Mouse (Mus musculus) megakaryocyte-erythroid progenitor cell, adult 5-6 weeks (primary cell): ENCODE measurements at regions not wholly inside any gene's neighbourhood (a gene's known extent, or its start where the extent isn't known, plus 50 kb on each side); places are given as distances from the start of the nearest gene placed in this dataset.

Experiments
- ATAC-seq: replicated peaks from 2 replicates; pipeline ENCODE4 v1.8.0; 2016; ENCODE audit warnings: mild to moderate bottlenecking, inconsistent platforms; ENCODE audit not compliant: severe bottlenecking, poor library complexity, low FRiP score, low TSS enrichment

- ATAC-seq, result peak; percentile 64
These were observed 136.3 kb downstream of the Qrsl1 start for GRCm38 (mm10) chr10:43765275-43765674.

GRCm38 (mm10) chr10:43765829-43766486, 135.6 kb downstream of the Qrsl1 start:
- peak; percentile 80 for ATAC-seq

- no peak for ATAC-seq
These were observed 133.4 kb downstream of the Qrsl1 start for GRCm38 (mm10) chr10:43767961-43768726.

- ATAC-seq, result no peak
These were observed 132.5 kb downstream of the Qrsl1 start for GRCm38 (mm10) chr10:43769026-43769425.

- ATAC-seq, result no peak
These were observed 125.7 kb downstream of the Qrsl1 start for GRCm38 (mm10) chr10:43775807-43776206.

- ATAC-seq, result no peak
These were observed 123.6 kb downstream of the Qrsl1 start for GRCm38 (mm10) chr10:43777612-43778600.

GRCm38 (mm10) chr10:43780571-43780970, 121.0 kb downstream of the Qrsl1 start:
- ATAC-seq, result no peak

- no peak for ATAC-seq
These were observed 118.2 kb downstream of the Qrsl1 start for GRCm38 (mm10) chr10:43783304-43783703.

GRCm38 (mm10) chr10:43790780-43791179, 110.8 kb downstream of the Qrsl1 start:
- ATAC-seq, result no peak

GRCm38 (mm10) chr10:43791525-43792021, 110.0 kb downstream of the Qrsl1 start:
- peak; percentile 96 for ATAC-seq

GRCm38 (mm10) chr10:43792618-43793017, 108.9 kb downstream of the Qrsl1 start:
- ATAC-seq, result peak; percentile 72

GRCm38 (mm10) chr10:43794587-43794986, 107.0 kb downstream of the Qrsl1 start:
- ATAC-seq, result no peak

GRCm38 (mm10) chr10:43800077-43800476, 101.5 kb downstream of the Qrsl1 start:
- no peak for ATAC-seq

GRCm38 (mm10) chr10:43815291-43815690, 86.3 kb downstream of the Qrsl1 start:
- ATAC-seq, result 0 out of 2 replicates have a peak, but pooled peaks have one; percentile 50

- no peak for ATAC-seq
These were observed 83.9 kb downstream of the Qrsl1 start for GRCm38 (mm10) chr10:43817522-43818198.

- ATAC-seq, result peak; percentile 47; the same call in 1 of the 2 replicates
These were observed 82.9 kb downstream of the Qrsl1 start for GRCm38 (mm10) chr10:43818623-43819022.

- no peak for ATAC-seq
These were observed 82.1 kb downstream of the Qrsl1 start for GRCm38 (mm10) chr10:43819434-43819833.

GRCm38 (mm10) chr10:43822615-43823014, 78.9 kb downstream of the Qrsl1 start:
- no peak for ATAC-seq

- no peak for ATAC-seq
These were observed 77.5 kb downstream of the Qrsl1 start for GRCm38 (mm10) chr10:43824009-43824408.
